Mouse (Mus musculus) forebrain, embryonic 14.5 days (tissue): ENCODE measurements around the gene Il3. TPM values are rescaled to one million over a fixed set of nuclear protein-coding genes. Genes with fewer than 3 reads are reported as not detected.

Experiments used
- ATAC-seq: fragments of 200-750 bp; cut with Nextera tagmentation; 2 replicates; pipeline ENCODE4 v1.8.0; 2017; ENCODE audit warnings: mild to moderate bottlenecking, moderate library complexity
- DNase-seq: peaks from one replicate; pipeline ENCODE4 v3.0.0-alpha.2; 2015; ENCODE audit warnings: low spot score
- H3K27ac ChIP-seq: fragments of 300-500 bp; sonication (generic); 2 replicates; pipeline ENCODE4 v1.5.1; 2014; ENCODE audit warnings: low read depth, mild to moderate bottlenecking, control low read depth, low read length, moderate library complexity
- H3K27me3 ChIP-seq: fragments of 300-500 bp; sonication (generic); replicated peaks from 2 replicates; pipeline ENCODE4 v1.6.1; 2014; ENCODE audit warnings: low read length, control low read depth, mixed read lengths; ENCODE audit not compliant: control insufficient read depth, insufficient read depth
- H3K36me3 ChIP-seq: fragments of 300-500 bp; sonication (generic); 2 replicates; pipeline ENCODE4 v1.6.1; 2014; ENCODE audit warnings: low read length, control low read depth; ENCODE audit not compliant: control insufficient read depth, insufficient read depth
- H3K4me1 ChIP-seq: fragments of 300-500 bp; sonication (generic); 2 replicates; pipeline ENCODE4 v1.6.1; 2014; ENCODE audit warnings: antibody characterized with exemption, low read length, control low read depth; ENCODE audit not compliant: control insufficient read depth, insufficient read depth
- H3K4me2 ChIP-seq: fragments of 300-500 bp; sonication (generic); 2 replicates; pipeline ENCODE4 v1.6.1; 2014; ENCODE audit warnings: mild to moderate bottlenecking, control low read depth, low read length
- H3K4me3 ChIP-seq: fragments of 300-500 bp; sonication (generic); 2 replicates; pipeline ENCODE4 v1.5.1; 2014; ENCODE audit warnings: low read depth, low read length, control low read depth
- H3K9ac ChIP-seq: fragments of 300-500 bp; sonication (generic); 2 replicates; pipeline ENCODE4 v1.6.1; 2014; ENCODE audit warnings: mild to moderate bottlenecking, low read length, control low read depth, moderate library complexity
- H3K9me3 ChIP-seq: fragments of 300-500 bp; sonication (generic); replicated peaks from 2 replicates; pipeline ENCODE4 v1.6.1; 2016; ENCODE audit warnings: low read length, control low read depth, mixed read lengths; ENCODE audit not compliant: control insufficient read depth
- WGBS: fragments of 180-500 bp; shearing (Covaris S2); extraction: QIAGEN DNeasy Blood & Tissue Kit; methylation state at CpG from one replicate; pipeline ENCODE4 v1.1.7; 2014; 5-methylcytosine and 5-hydroxymethylcytosine counted together
- polyA plus RNA-seq: library from polyadenylated mRNA; unstranded; fragments of >200 nt; fragmentation: Nextera tagmentation; extraction: Ambion mirVana; gene quantifications from 2 replicates; pipeline ENCODE4 v1.2.1, GENCODE M21; 2014

Gene Il3
- polyA plus RNA-seq, result not detected in 2 replicates

DNA sequence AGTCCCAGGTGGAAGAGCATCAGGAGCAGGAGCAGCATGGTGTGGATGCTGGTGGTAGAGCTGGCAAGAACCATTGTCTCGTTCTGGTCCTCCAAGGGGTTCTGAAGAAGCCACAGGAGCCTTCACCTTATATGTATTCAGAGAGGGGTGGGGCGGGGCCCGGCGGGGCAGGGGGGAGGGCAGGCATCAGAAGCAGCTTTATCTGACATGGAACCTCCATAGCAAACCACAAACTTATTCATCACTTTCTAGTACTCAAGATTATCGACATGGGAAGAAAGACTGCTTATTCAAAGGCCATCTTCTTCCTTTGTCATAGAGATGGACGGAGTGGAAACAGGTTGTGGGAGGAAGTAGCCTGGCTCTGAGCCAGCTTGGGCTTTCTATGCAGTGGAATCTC lies at the start of gene Il3:
Gene Il3 (minus strand): TSS at position 101 of the 400 bp plus-strand sequence.
- no peak within 1 kb of the TSS for H3K27ac ChIP-seq
- H3K9me3 ChIP-seq, result no peaks in the 10 kb centered on the region
- 91% methylated on average over 6 of the region's 6 CpGs for WGBS
- H3K27me3 ChIP-seq, result no peaks in the 10 kb centered on the region
- H3K4me3 ChIP-seq, result no peak within 1 kb of the TSS
- no peaks in the 10 kb centered on the region for H3K36me3 ChIP-seq
- no peak within 1 kb of the TSS for H3K4me2 ChIP-seq
- H3K4me1 ChIP-seq, result no peaks in the 10 kb centered on the region
- DNase-seq (no peak), ATAC-seq (no peak)
- H3K9ac ChIP-seq, result no peak within 1 kb of the TSS

DNA sequence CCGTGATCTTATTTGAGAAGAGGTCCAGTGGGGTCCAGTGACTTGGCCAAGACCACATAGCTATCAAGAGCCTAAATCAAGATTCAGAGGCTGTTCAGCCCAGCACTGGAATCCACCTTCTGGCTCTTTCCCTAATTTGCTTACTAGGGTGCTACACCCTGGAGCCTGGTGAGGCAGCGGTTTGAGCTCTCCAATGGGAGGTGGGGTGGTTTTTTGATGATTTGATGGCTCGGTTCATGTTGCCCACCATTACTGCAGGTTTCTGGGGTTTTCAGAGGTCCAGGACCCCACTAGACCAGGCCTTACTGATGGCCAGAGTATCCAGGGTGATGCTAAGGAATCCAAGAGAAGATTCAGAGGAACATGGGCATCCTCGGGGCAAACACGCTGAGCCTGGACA lies 48.3 kb upstream of the Il3 start:
- H3K36me3 ChIP-seq, result 0 out of 2 replicates have a peak, but pooled peaks cover 6% of the 10 kb centered on the region
- no peaks in the 10 kb centered on the region for H3K27me3 ChIP-seq
- H3K27ac ChIP-seq, result no peak overlapping the region
- H3K4me3 ChIP-seq, result no peak overlapping the region
- H3K4me1 ChIP-seq, result peaks cover 24% of the 10 kb centered on the region
- WGBS, result 90% methylated on average over 5 of the region's 5 CpGs
- H3K9me3 ChIP-seq, result no peaks in the 10 kb centered on the region
- ATAC-seq (no peak), DNase-seq (no peak)
- no peak overlapping the region for H3K9ac ChIP-seq
- no peak overlapping the region for H3K4me2 ChIP-seq

GRCm38 (mm10) chr11:54314740-54315139 lies 47.7 kb upstream of the Il3 start:
- no peaks in the 10 kb centered on the region for H3K27me3 ChIP-seq
- peak; percentile 56 for ATAC-seq
- H3K4me3 ChIP-seq, result no peak overlapping the region
- H3K9me3 ChIP-seq, result no peaks in the 10 kb centered on the region
- H3K36me3 ChIP-seq, result no peaks in the 10 kb centered on the region
- WGBS, result 3% methylated on average over 3 of the region's 3 CpGs
- H3K4me1 ChIP-seq, result peaks cover 24% of the 10 kb centered on the region
- peak; percentile 29 for DNase-seq
- H3K9ac ChIP-seq, result no peak overlapping the region
- no peak overlapping the region for H3K27ac ChIP-seq
- H3K4me2 ChIP-seq, result no peak overlapping the region

- DNase-seq, result no peak
- H3K4me1 ChIP-seq, result peaks cover 24% of the 10 kb centered on the region
- H3K36me3 ChIP-seq, result no peaks in the 10 kb centered on the region
- no peaks in the 10 kb centered on the region for H3K27me3 ChIP-seq
- no peak overlapping the region for H3K4me2 ChIP-seq
- H3K9me3 ChIP-seq, result no peaks in the 10 kb centered on the region
- no peak overlapping the region for H3K4me3 ChIP-seq
- no peak overlapping the region for H3K9ac ChIP-seq
- 69% methylated on average over 7 of the region's 7 CpGs for WGBS
- H3K27ac ChIP-seq, result no peak overlapping the region
- no peak for ATAC-seq
These were observed 46.6 kb upstream of the Il3 start for GRCm38 (mm10) chr11:54313391-54314360.

DNA sequence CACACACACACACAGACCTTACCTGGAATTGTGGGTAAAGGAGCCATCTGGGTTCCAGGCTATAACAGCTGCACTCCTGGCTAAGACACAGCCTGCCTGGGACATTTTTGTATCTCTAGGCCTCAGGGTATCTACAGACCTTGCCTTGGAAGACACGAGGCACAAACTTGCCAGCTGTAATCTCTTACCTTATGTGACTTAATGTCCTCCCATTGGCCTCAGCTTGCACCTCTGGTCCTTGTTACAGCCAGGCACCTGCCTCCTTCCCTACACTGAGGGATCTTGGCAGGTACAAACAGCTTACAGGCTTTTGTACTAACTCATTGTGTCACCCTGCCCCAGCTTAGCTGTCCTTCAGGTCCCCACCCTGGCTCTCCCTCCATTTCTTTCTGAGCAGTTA lies 45.5 kb upstream of the Il3 start:
- DNase-seq (peak; percentile 15), ATAC-seq (no peak)
- Histone ChIP-seq H3K4me2 (no peak overlapping the region), H3K36me3 (no peaks in the 10 kb centered on the region), H3K9me3 (no peaks in the 10 kb centered on the region), H3K4me3 (no peak overlapping the region), H3K27ac (peak overlapping the region; percentile 45; the same call in 1 of the 2 replicates), H3K9ac (no peak overlapping the region), H3K27me3 (no peaks in the 10 kb centered on the region), H3K4me1 (peaks cover 24% of the 10 kb centered on the region)
- 21% methylated on average over 1 of the region's 1 CpGs for WGBS

- peaks cover 24% of the 10 kb centered on the region for H3K4me1 ChIP-seq
- DNase-seq (peak; percentile 60), ATAC-seq (peak; percentile 81)
- H3K36me3 ChIP-seq, result no peaks in the 10 kb centered on the region
- H3K9me3 ChIP-seq, result no peaks in the 10 kb centered on the region
- no peak overlapping the region for H3K4me3 ChIP-seq
- H3K9ac ChIP-seq, result peak overlapping the region; percentile 43; the same call in 1 of the 2 replicates
- H3K27me3 ChIP-seq, result no peaks in the 10 kb centered on the region
- WGBS, result 0% methylated on average over 5 of the region's 5 CpGs
- H3K27ac ChIP-seq, result peak overlapping the region; percentile 45; the same call in 1 of the 2 replicates
- H3K4me2 ChIP-seq, result 0 out of 2 replicates have a peak overlapping the region, but pooled peaks have one; percentile 1
These were observed 44.9 kb upstream of the Il3 start for GRCm38 (mm10) chr11:54312021-54312420.

- Histone ChIP-seq H3K27me3 (no peaks in the 10 kb centered on the region), H3K9me3 (no peaks in the 10 kb centered on the region), H3K9ac (no peak overlapping the region), H3K27ac (no peak overlapping the region), H3K4me2 (no peak overlapping the region), H3K4me3 (no peak overlapping the region), H3K4me1 (peaks cover 24% of the 10 kb centered on the region), H3K36me3 (no peaks in the 10 kb centered on the region)
- DNase-seq, result no peak
- 90% methylated on average over 2 of the region's 2 CpGs for WGBS
- no peak for ATAC-seq
These were observed 43.5 kb upstream of the Il3 start for GRCm38 (mm10) chr11:54310588-54310987.

- H3K36me3 ChIP-seq, result no peaks in the 10 kb centered on the region
- no peak overlapping the region for H3K4me2 ChIP-seq
- ATAC-seq, result no peak
- no peak overlapping the region for H3K27ac ChIP-seq
- peaks cover 18% of the 10 kb centered on the region for H3K4me1 ChIP-seq
- no peaks in the 10 kb centered on the region for H3K27me3 ChIP-seq
- DNase-seq, result peak; percentile 66
- no peak overlapping the region for H3K9ac ChIP-seq
- WGBS, result 74% methylated on average over 7 of the region's 7 CpGs
- H3K4me3 ChIP-seq, result no peak overlapping the region
- no peaks in the 10 kb centered on the region for H3K9me3 ChIP-seq
These were observed 40.2 kb upstream of the Il3 start for GRCm38 (mm10) chr11:54307139-54307816.
